Mouse (Mus musculus): ENCODE data around the gene Csnk2b.
"Not testable (repeated sequence)": the region's sequence is repeated elsewhere in the genome, so short reads cannot be mapped to it uniquely, and the experiment has no call there.

Csnk2b gene

GRCm38 (mm10) chr17:35152121-35152520 lies 30.3 kb upstream of the Csnk2b start:
- no peak for DNase-seq

- DNase-seq, result no peak
These were observed 26.2 kb upstream of the Csnk2b start for GRCm38 (mm10) chr17:35147922-35148639.

- peak in 1 of 2 experiments; percentile 3 for DNase-seq
These were observed 25.5 kb upstream of the Csnk2b start for GRCm38 (mm10) chr17:35147348-35147747.

GRCm38 (mm10) chr17:35146139-35146538 lies 24.3 kb upstream of the Csnk2b start:
- DNase-seq, result no peak

- no peak for DNase-seq
These were observed 20.1 kb upstream of the Csnk2b start for GRCm38 (mm10) chr17:35141971-35142370.

GRCm38 (mm10) chr17:35140490-35140996 lies 18.7 kb upstream of the Csnk2b start:
- no peak for DNase-seq

- DNase-seq, result no peak
These were observed 17.4 kb upstream of the Csnk2b start for GRCm38 (mm10) chr17:35139269-35139668.

GRCm38 (mm10) chr17:35135591-35136320 lies 13.9 kb upstream of the Csnk2b start:
- DNase-seq, result no peak

GRCm38 (mm10) chr17:35134801-35135590 lies 13.1 kb upstream of the Csnk2b start, which contains the start of gene Bag6:
Gene Bag6 (plus strand): TSS chr17:35135178.
- DNase-seq, result peak; percentile 93 to 94

- DNase-seq, result no peak
These were observed 11.7 kb upstream of the Csnk2b start for GRCm38 (mm10) chr17:35133517-35133916.

- DNase-seq, result no peak
These were observed 10.3 kb upstream of the Csnk2b start for GRCm38 (mm10) chr17:35132174-35132560.

- DNase-seq, result no peak
These were observed 9.8 kb upstream of the Csnk2b start, which contains the start of gene Apom for GRCm38 (mm10) chr17:35131500-35132173. Gene Apom (minus strand): TSS chr17:35132050.

- no peak for DNase-seq
These were observed 9.2 kb upstream of the Csnk2b start for GRCm38 (mm10) chr17:35131038-35131437.

- DNase-seq, result no peak
These were observed 7.1 kb upstream of the Csnk2b start for GRCm38 (mm10) chr17:35128996-35129395.

- DNase-seq, result no peak
These were observed 5.2 kb upstream of the Csnk2b start for GRCm38 (mm10) chr17:35127017-35127416.

- peak; percentile 84 to 89 for DNase-seq
These were observed 4.4 kb upstream of the Csnk2b start, which contains the start of gene D17H6S53E for GRCm38 (mm10) chr17:35126206-35126611. Gene D17H6S53E (plus strand): TSS chr17:35126373.

GRCm38 (mm10) chr17:35125578-35125977 lies 3.7 kb upstream of the Csnk2b start:
- no peak for DNase-seq

- DNase-seq, result no peak
These were observed 3.2 kb upstream of the Csnk2b start for GRCm38 (mm10) chr17:35125081-35125480.

- not testable (repeated sequence) for DNase-seq
These were observed 2.5 kb upstream of the Csnk2b start for GRCm38 (mm10) chr17:35124261-35124896.

- DNase-seq, result not testable (repeated sequence)
These were observed 1.4 kb upstream of the Csnk2b start for GRCm38 (mm10) chr17:35123287-35123686.

GRCm38 (mm10) chr17:35121143-35121799 lies 582 bp downstream of the Csnk2b start, which contains the start of gene Gpank1:
Gene Gpank1 (plus strand): TSS chr17:35121455.
- peak; percentile 97 to 99 for DNase-seq
